Comparison of ENCODE assay signal across 26 mouse cellular contexts in the genomic region with DNA sequence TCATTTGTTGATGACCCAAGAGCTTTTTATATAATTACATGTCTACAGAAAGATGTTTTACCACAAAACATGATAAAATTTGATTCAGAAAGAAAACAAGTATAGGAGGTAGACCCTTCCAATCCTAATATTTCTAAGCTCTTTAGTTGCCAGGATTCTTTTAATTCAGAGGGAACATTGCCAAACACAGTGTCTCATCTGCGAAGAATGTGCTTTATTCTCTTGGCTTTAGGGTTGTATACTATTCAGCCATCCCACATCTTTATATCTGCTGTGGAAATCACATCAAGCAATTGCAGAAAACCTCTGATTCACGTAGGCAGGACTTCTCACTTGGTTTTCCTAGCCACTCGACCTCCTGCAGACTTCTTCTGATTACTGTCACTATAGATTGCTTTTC.
"Had no signal": no experiment of that assay in that cellular context is flagged by ENCODE, and none has a peak within 500 bp of the region (broad histone marks: within the 10 kb centered on the region; RNA-seq: fewer than 3 reads in every experiment).

No protein-coding gene starts in this region.

- ATAC-seq: hindbrain, postnatal 0 days; intestine, embryonic 16.5 days; liver, embryonic 12.5 days had no signal

- H3K27me3 ChIP-seq: heart, embryonic 13.5 days; heart, embryonic 15.5 days; hindbrain, embryonic 13.5 days; hindbrain, embryonic 15.5 days; kidney, embryonic 15.5 days; limb, embryonic 13.5 days; limb, embryonic 15.5 days; liver, embryonic 12.5 days had no signal

- H3K9ac ChIP-seq: heart, embryonic 13.5 days; heart, embryonic 15.5 days; hindbrain, embryonic 13.5 days; hindbrain, embryonic 15.5 days; kidney, embryonic 15.5 days; limb, embryonic 13.5 days; limb, embryonic 15.5 days; liver, embryonic 12.5 days had no signal

- H3K4me2 ChIP-seq: heart, embryonic 11.5 days; heart, embryonic 13.5 days; heart, embryonic 15.5 days; hindbrain, embryonic 13.5 days; hindbrain, embryonic 15.5 days; kidney, embryonic 15.5 days; limb, embryonic 13.5 days; limb, embryonic 15.5 days; liver, embryonic 12.5 days had no signal

- H3K4me1 ChIP-seq: heart, embryonic 15.5 days; hindbrain, embryonic 15.5 days; kidney, embryonic 15.5 days; liver, embryonic 12.5 days had no signal

- H3K4me3 ChIP-seq: heart, adult 2 months; heart, embryonic 13.5 days; heart, embryonic 15.5 days; hindbrain, embryonic 13.5 days; hindbrain, embryonic 15.5 days; kidney, embryonic 15.5 days; limb, embryonic 13.5 days; limb, embryonic 15.5 days; liver, embryonic 12.5 days had no signal

- DNase-seq: gastrocnemius, postnatal 14 days; gastrocnemius, postnatal 36 days; heart, adult 11 months; heart, adult 2 months; heart, postnatal 14 days; heart, postnatal 36 days; kidney, adult 11 months; kidney, adult 2 months; kidney, adult 9 months; kidney, postnatal 14 days; kidney, postnatal 36 days; layer of hippocampus, adult 9-11 months; layer of hippocampus, postnatal 36 days; left cerebral cortex, postnatal 4 days had no signal

- H3K36me3 ChIP-seq: heart, embryonic 13.5 days; heart, embryonic 15.5 days; hindbrain, embryonic 13.5 days; hindbrain, embryonic 15.5 days; kidney, embryonic 15.5 days; limb, embryonic 13.5 days; limb, embryonic 15.5 days; liver, embryonic 12.5 days had no signal

- H3K27ac ChIP-seq: heart, adult 2 months; heart, embryonic 13.5 days; heart, embryonic 15.5 days; hindbrain, embryonic 13.5 days; hindbrain, embryonic 15.5 days; hindbrain, postnatal 0 days; kidney, embryonic 15.5 days; kidney, postnatal 0 days; limb, embryonic 13.5 days; limb, embryonic 15.5 days; liver, embryonic 12.5 days had no signal

- H3K9me3 ChIP-seq: heart, embryonic 13.5 days; heart, embryonic 15.5 days; hindbrain, embryonic 13.5 days; hindbrain, embryonic 15.5 days; kidney, embryonic 15.5 days; limb, embryonic 15.5 days; liver, embryonic 12.5 days had no signal
